Mouse (Mus musculus) kidney, postnatal 4 days (tissue): ENCODE data around the gene Cdkn2aip.

Experiments used
- DNase-seq, 2 experiments: peaks; one replicate each; pipeline ENCODE4 v3.0.0; 2021; ENCODE audit warnings: mixed read lengths in 2 of 2

The Cdkn2aip gene

GRCm38 (mm10) chr8:47695431-47696105 is 18.2 kb downstream of the Cdkn2aip start:
- no peak for DNase-seq

- DNase-seq, result peak; percentile 94 to 95
These were observed 20.6 kb downstream of the Cdkn2aip start for GRCm38 (mm10) chr8:47693119-47693518.

- no peak for DNase-seq
These were observed 21.9 kb downstream of the Cdkn2aip start for GRCm38 (mm10) chr8:47691831-47692230.

- DNase-seq, result no peak
These were observed 22.4 kb downstream of the Cdkn2aip start for GRCm38 (mm10) chr8:47691303-47691702.

- DNase-seq, result peak; percentile 21 to 34
These were observed 23.1 kb downstream of the Cdkn2aip start for GRCm38 (mm10) chr8:47690674-47691078.

GRCm38 (mm10) chr8:47689704-47690326 is 23.9 kb downstream of the Cdkn2aip start:
- DNase-seq, result peak; percentile 46 to 60

- DNase-seq, result no peak
These were observed 29.3 kb downstream of the Cdkn2aip start for GRCm38 (mm10) chr8:47684441-47684840.

- DNase-seq, result no peak
These were observed 29.7 kb downstream of the Cdkn2aip start for GRCm38 (mm10) chr8:47683994-47684393.

GRCm38 (mm10) chr8:47680306-47680705 is 33.4 kb downstream of the Cdkn2aip start:
- DNase-seq, result no peak

GRCm38 (mm10) chr8:47679603-47680002 is 34.1 kb downstream of the Cdkn2aip start:
- DNase-seq, result no peak

GRCm38 (mm10) chr8:47676631-47677030 is 37.1 kb downstream of the Cdkn2aip start:
- no peak for DNase-seq

GRCm38 (mm10) chr8:47676224-47676623 is 37.5 kb downstream of the Cdkn2aip start:
- peak in 1 of 2 experiments; percentile 18 for DNase-seq

- no peak for DNase-seq
These were observed 37.9 kb downstream of the Cdkn2aip start for GRCm38 (mm10) chr8:47675786-47676185.

- peak; percentile 100 for DNase-seq
These were observed 38.7 kb downstream of the Cdkn2aip start, which contains the start of gene Ing2 for GRCm38 (mm10) chr8:47674777-47675710. Ing2 (minus strand) TSS chr8:47675556.

GRCm38 (mm10) chr8:47674140-47674776 is 39.5 kb downstream of the Cdkn2aip start:
- no peak for DNase-seq

GRCm38 (mm10) chr8:47673317-47674139 is 40.2 kb downstream of the Cdkn2aip start:
- DNase-seq, result peak; percentile 96 to 97

GRCm38 (mm10) chr8:47664231-47664785 is 49.4 kb downstream of the Cdkn2aip start:
- no peak for DNase-seq

GRCm38 (mm10) chr8:47663201-47663600 is 50.5 kb downstream of the Cdkn2aip start:
- peak in 1 of 2 experiments; percentile 17 for DNase-seq

GRCm38 (mm10) chr8:47662716-47663115 is 51.0 kb downstream of the Cdkn2aip start:
- no peak for DNase-seq

- DNase-seq, result no peak
These were observed 53.3 kb downstream of the Cdkn2aip start for GRCm38 (mm10) chr8:47660394-47660793.

- DNase-seq, result no peak
These were observed 54.3 kb downstream of the Cdkn2aip start for GRCm38 (mm10) chr8:47659463-47659862.
